Mouse (Mus musculus) left cerebral cortex, postnatal 25 days (tissue): Measurements from ENCODE around the gene Col1a1. TPM values are rescaled to one million over a fixed set of nuclear protein-coding genes. Genes with fewer than 3 reads are reported as not detected.
A peak's percentile ranks its signal among the peaks of the same experiment; 100 is the strongest.

Source experiments
- DNase-seq, 2 experiments: peaks; one replicate each; pipeline ENCODE4 v3.0.0; 2022; ENCODE audit warnings: low spot score in 2 of 2, mixed read lengths in 1 of 2
- intact Hi-C: fragments of 180-260 bp; cut with DNase I; formaldehyde crosslinking; loops from one replicate; pipeline ENCODE4 v1.15.1; 2025
- total RNA-seq, 2 experiments: library from RNA; stranded (reverse); gene quantifications; 2 replicates each; pipeline ENCODE4 v1.2.3; 2021

The Col1a1 gene
- 10 to 100 TPM; 22.8 to 31.9 TPM for total RNA-seq

- no peak for DNase-seq
- intact Hi-C loops = loop anchor here (2.0 to 5.0 kb wide), 3 partner anchors 106 to 205 kb away; partner anchors contain the start of gene Pdk2
Measured at GRCm38 (mm10) chr11:94936045-94936444, at the start of gene Col1a1. Gene Col1a1 (plus strand): TSS chr11:94936224.

DNA sequence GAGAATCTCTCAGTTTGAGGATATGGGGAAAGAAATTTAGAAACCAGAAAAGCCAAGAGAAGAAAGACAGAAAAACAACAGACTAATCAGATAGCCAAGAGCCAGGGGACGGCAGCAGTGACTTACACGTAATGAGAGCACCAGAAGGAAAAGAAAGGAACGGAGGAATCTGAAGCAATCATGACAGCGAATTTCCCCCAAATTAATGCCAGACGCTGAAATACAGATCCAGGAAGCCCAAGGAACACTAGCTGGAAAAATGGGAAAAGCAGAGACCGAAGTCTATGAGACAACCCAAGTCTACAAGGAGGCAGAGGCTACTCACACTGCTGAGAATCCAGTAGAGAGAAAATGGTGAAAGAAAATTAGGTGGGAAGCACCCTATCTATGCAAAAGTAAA lies 44.9 kb upstream of the Col1a1 start:
- intact Hi-C loops = no loop called here
- no peak for DNase-seq

GRCm38 (mm10) chr11:94896753-94897376 lies 39.2 kb upstream of the Col1a1 start:
- intact Hi-C loops = no loop called here
- DNase-seq = no peak

- no peak for DNase-seq
- intact Hi-C loops = no loop called here
Measured at GRCm38 (mm10) chr11:94901231-94901630, 34.8 kb upstream of the Col1a1 start.

DNA sequence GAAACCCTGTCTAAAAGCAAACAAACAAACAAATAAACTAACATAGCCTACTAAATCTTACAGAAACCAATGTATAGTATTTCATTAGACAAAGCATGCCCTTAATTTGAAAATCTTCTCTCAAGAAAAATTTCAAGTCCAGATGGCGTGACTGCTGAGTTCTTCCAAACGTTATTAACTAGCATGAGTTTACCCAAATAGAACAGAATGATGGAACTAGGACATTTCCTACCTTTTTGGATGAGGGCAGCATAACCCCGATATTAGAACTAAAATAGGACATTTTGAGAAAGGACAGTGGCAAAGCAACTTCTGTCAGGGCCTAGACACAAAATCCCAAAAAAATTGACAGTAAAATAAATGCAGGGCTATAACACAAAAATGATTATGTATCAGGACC lies 31.7 kb upstream of the Col1a1 start:
- DNase-seq = no peak
- intact Hi-C loops = no loop called here

DNA sequence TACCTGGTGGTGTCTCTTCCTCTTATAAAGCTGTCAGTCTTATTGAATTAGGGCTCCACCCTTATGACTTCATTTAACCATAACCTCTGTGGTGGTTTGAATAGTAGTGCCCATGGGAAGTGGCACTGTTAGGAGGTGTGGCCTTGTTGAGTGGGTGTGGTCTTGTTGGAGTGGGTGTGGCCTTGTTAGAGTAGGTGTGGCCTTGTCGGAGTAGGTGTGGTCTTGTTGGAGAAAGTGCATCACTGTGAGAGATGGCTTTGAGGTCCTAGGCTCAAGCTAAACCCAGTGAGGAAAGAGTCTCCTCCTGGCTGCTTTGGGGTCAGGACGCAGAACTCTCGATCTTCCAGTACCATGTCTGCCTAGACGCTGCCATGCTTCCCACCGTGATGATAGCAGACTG lies 25.1 kb upstream of the Col1a1 start:
- intact Hi-C loops = no loop called here
- no peak for DNase-seq

- no peak for DNase-seq
- intact Hi-C loops = no loop called here
Measured at GRCm38 (mm10) chr11:94912568-94912967, 23.5 kb upstream of the Col1a1 start.

DNA sequence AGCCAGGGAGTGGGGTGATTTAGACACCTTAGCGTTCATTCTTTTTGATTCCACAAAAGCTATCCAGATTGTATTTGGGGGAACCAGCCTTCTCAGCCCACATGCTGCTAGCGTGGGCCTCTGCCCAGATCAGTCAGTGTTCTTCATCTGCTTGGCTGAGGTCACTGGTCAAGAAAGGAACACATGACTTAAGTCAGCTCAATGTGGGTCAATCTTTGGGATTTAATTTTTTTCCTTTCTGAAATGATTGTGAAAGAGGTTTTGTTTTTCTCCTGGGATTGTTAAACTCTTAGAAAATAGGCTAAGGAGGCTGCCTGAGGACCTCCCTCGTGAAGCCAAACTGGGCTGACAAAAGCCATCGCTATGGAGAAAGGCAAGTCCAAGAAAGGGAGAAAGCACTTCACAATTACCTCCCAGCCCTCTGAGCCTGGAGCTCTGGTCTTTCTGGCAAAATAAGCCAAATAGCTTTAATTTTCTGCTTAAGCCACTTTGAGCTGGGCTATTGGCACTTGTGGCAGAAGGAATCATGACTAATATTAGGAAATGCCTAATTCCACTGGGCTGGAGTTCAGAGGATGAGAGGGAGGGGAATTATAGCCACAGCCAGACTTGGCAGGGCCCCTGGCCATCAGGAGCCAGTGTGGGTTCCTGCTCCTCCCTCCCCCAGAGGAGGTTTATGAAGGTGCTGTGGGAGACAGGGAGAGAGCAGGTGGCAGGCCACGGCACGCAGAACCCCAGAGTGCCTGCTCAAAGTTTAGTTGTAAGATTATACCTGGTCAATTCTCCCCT lies 22.5 kb upstream of the Col1a1 start:
- DNase-seq = no peak
- intact Hi-C loops = no loop called here

DNA sequence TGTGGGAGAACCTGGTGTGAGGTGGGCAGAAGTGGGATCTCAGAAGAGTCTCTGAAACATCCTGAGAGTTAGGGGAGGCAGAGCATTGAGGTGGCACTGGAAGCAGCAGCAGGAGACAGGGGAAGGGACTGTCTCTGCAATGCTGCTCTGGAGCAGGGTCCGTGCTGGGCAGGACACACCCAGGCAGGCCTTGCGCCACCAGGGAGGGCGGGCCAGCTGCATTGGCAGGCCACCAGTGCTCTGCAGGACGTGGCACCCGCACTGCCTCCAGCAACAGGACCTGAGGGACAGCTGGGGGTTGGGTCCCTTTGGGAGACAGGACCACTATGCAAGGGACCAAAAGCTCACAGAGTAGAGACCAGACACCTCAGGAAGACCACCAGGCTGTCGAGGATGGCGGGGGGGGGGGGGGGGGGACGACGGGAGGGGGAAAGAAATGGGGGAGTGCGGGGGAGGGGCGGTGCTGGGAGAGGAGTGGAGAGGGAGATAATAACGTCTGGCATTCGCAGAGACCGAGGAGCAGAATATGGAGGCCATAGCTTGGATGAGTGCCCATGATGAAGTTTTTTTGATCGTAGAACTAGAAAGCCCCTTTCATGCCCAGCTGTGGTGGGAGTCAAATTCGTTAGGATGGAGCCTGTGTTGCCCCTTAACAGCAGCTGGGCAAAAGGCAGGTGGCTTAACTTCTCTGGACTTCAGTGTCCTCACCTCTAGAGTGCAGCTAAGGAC lies 20.2 kb upstream of the Col1a1 start:
- DNase-seq = no peak
- intact Hi-C loops = no loop called here

GRCm38 (mm10) chr11:94916477-94916876 lies 19.5 kb upstream of the Col1a1 start:
- DNase-seq = no peak
- intact Hi-C loops = no loop called here

DNA sequence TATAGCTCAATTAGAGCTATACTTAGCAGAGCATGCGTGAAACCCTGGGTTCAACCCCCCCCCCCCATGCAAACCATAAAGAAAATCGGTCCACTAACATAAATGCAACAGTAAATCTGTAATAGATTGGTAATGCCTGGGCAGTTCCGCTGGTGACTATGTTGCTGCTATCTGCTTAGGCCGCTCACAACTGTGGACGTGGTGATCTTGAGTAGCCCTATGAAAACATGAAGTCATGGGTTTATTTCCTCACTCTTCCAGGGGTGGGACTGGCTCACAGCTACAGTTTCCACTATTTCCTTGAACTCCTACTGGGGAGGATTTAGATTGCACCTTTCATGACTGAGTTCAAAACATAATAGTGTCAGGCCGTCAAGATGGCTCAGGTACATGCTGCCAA lies 18.3 kb upstream of the Col1a1 start:
- intact Hi-C loops = no loop called here
- no peak for DNase-seq

GRCm38 (mm10) chr11:94920996-94921401 lies 15.0 kb upstream of the Col1a1 start:
- no peak for DNase-seq
- intact Hi-C loops = no loop called here

DNA sequence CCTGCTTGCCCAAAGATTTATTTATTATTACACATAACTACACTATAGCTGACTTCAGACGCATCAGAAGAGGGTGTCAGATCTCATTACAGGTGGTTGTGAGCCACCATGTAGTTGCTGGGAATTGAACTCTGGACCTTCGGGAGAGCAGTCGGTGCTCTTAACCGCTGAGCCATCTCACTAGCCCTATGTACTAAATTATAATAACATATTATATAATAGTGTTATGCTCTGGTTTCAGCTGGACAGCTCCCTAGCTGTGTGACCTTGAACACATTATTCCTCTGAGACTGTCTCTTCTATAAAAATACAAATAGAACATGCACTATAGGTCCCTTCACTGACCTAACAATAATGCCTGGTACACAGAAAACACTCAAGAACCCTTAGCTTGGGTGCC lies 11.0 kb upstream of the Col1a1 start:
- no peak for DNase-seq
- intact Hi-C loops = no loop called here

DNA sequence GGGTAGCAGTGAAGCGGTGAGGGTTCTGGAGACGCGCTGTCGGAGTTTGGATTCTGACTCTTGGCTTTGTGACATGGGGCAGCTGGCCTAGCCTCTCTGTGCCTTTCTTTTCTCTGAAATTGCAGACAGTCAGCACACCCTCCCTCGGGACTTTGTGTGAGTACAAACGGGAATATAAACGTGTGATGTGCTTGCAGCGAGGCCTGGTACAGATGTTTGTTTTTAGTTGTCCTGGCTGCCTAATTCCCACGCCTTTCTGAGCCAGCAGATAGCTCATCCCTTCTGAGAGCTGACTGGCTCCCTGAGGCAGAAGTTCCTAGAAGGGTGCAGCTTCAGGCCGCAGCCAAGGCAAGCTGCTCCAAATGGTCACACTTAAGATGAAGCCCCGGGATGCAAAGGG lies 9.6 kb upstream of the Col1a1 start:
- no peak for DNase-seq
- intact Hi-C loops = no loop called here

DNA sequence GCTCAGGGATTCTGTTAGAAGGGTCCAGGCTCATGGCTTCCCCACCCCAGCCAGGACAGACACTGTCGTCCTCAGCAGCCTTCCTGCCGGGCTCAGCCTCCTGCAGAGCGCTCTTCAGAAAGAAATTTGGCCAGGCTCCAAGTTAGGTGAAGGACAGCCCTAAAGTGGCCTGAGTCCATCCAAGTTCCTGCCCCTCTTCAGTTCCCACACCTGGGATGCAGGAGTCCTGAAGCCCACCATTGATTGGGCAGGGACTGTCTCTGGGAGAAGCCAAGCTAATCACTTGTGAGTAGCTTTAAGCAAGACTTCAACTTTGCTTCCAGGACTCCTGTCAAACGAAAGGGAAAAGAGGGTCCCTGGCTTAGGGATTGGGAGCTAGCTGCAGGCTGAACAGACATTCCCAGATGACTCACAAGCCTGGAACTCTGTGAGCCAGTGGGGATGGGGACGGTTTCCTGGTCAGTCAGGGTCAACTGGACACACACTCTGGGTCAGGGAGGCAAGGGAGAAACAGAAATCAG lies 8.2 kb upstream of the Col1a1 start:
- DNase-seq = no peak
- intact Hi-C loops = no loop called here

DNA sequence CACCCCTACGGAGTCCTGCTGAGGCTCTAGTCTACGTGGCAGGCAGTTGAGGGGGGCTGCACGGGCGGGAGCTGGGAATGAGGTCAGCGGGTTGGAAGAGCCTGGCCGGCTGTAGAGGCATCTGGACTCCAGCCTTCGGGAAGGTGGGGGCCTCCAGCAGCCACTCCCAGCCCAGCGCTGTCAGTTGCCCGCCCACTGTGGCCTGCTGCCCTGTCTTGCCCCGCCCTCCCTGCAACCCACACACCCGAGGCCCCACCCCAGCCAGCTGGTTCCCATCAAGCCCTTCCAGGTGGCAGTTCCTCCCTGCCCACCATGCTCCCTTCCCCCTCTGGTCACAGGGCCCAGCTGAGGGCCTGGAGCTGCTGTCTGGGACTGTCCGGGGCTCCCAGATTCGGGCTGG lies 7.2 kb upstream of the Col1a1 start:
- DNase-seq = peak in 1 of 2 experiments; percentile 31

DNA sequence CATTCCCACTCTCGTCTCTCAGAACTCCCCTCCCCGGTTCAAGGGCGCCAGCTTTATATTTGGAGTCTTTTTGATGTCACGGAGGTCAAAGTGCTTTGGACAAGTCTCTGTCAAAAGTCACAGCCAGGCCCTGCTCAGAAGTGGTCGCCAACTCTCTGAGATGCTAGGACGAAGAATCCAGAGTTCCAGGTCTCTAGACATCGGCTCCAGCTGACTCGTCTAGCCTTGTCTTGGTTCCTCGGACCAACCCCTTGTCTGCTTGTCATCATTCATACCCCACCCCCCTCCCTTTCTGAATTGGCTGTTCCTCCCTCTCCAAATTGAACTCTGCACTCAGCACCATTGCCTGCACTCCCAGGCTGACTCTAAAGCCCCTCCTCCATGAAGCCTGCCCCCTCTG lies 6.4 kb upstream of the Col1a1 start:
- intact Hi-C loops = no loop called here

More for the DNA sequence above, 7.2 kb upstream of the Col1a1 start:
- intact Hi-C loops = no loop called here

DNA sequence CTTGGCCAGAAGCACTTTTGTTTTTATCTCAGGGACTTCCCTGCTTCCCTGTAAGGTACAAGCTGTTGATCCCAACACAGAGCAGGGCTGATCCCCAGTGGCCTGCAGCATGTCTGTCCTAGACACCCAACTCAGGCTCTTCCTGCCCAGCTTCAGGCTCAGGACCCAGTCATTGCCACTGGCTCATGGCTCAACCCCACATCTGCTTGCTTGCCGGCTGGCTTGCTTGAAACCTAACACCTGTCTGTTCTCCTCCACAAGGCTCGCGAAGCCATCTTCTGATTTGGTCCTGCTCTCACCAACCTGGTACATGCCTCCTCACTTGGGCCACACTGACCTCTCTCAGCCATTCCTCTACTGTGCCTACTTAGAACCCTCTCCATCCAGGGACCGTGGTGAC lies 5.9 kb upstream of the Col1a1 start:
- intact Hi-C loops = no loop called here

More for the DNA sequence above, 6.4 kb upstream of the Col1a1 start:
- no peak for DNase-seq

DNA sequence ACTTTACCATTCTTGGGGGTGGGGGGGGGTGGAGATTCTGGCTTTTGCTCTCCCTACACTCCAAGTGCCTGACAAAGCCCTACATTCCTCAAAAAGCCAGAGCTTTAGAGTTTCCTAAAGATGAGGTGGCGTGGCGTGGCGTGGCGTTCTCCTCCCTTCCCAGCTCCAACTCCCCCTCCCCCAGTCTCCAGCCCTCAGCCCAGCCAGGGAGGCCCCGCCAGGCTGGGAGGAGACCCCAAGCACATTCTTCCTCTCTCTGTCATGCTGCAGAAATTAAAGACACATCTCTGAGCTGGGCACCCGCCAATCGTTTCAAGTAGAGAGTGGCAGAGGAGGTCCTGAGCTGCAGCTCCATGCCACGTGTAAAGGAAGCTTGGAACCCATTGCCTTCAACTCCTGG lies 2.4 kb upstream of the Col1a1 start:
- DNase-seq = no peak
- intact Hi-C loops = no loop called here

More for the DNA sequence above, 5.9 kb upstream of the Col1a1 start:
- DNase-seq = no peak

DNA sequence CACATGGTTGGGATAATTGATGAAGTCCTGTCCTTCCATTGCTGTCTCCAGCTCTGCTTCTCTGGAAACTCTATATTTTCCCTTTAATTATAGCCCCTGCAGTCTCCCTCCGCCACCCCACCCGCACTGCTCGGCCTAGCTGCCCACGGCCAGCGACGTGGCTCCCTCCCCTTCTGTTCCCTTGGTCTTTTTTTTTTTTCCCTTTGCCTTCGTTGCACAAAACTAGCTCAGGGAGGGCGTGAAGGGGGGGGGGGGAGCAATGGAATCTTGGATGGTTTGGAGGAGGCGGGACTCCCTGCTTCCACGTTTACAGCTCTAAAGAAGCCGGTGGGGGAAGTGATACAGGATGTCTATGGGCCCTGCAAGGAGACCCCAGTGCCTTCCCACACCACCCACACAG lies 1.5 kb upstream of the Col1a1 start:
- no peak for DNase-seq
- intact Hi-C loops = no loop called here
